Mouse (Mus musculus): Measurements from ENCODE around the gene Parvb. TPM values are rescaled to one million over a fixed set of nuclear protein-coding genes. Genes with fewer than 3 reads are reported as not detected.

The Parvb gene
- total RNA-seq, 1 experiment from 2014 or later = 6.7 TPM

- no peak for ATAC-seq (replicated peaks; ENCODE audit: insufficient number of reproducible peaks, low FRiP score, low TSS enrichment, poor library complexity, severe bottlenecking)
Measured at GRCm38 (mm10) chr15:84310271-84310670, 78.4 kb downstream of the Parvb start.

DNA sequence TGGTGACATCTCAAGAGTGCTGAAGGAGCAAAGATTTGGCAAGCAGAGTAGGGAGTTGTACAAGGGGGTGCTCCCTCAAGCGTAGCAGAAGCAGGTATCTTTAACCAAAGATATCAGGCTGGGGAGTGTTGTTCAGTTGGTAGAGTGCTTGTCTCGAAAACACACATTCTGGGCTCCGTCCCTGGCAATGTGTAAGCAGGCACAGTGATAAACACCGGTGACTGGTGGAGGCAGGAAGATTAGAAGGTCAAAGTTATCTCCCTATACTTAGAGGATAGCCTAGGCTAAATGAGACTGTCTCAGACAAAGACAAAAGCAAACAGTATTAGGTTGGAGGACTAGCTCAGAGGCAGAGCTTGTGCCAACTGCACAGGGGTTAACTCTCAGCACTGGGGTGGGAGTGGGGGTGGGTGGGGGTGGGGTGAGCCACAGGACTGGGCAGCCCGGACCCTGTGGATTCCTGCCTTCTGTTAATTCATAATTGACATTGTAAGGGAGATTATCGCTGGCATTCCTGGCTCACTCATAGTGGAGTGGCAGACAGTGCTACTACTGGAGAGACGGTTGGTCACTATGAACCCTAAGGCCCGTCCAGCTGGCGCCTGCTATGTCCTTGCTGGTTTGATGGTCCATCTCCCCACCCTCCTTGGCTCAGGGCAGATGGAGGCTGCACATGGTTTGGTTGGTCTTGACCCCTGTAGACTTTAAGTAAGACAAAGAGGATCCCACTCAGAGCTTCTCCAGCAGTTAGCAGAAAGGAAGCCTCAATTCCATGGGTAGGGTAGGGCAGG is 79.6 kb downstream of the Parvb start:
- ATAC-seq (replicated peaks; ENCODE audit: insufficient number of reproducible peaks, low FRiP score, low TSS enrichment, poor library complexity, severe bottlenecking) = no peak

- ATAC-seq (replicated peaks; ENCODE audit: insufficient number of reproducible peaks, low FRiP score, low TSS enrichment, poor library complexity, severe bottlenecking) = no peak
Measured at GRCm38 (mm10) chr15:84312878-84313565, 81.2 kb downstream of the Parvb start.

DNA sequence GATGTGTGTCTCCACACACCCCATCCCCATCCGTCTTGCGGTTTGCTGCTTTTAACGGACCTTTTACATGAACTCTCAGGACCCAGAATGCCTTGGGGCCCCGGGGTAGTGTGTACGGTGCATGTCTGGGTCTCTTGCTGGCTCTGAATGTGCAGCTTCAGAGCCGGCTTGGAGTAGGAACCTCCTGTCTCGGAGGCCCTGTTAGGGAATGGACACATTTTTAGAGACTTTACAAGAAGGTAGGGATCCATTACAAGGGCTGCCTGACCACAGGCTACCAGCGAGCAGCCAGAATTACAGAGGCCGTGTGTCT is 81.7 kb downstream of the Parvb start:
- no peak for ATAC-seq (replicated peaks; ENCODE audit: insufficient number of reproducible peaks, low FRiP score, low TSS enrichment, poor library complexity, severe bottlenecking)

DNA sequence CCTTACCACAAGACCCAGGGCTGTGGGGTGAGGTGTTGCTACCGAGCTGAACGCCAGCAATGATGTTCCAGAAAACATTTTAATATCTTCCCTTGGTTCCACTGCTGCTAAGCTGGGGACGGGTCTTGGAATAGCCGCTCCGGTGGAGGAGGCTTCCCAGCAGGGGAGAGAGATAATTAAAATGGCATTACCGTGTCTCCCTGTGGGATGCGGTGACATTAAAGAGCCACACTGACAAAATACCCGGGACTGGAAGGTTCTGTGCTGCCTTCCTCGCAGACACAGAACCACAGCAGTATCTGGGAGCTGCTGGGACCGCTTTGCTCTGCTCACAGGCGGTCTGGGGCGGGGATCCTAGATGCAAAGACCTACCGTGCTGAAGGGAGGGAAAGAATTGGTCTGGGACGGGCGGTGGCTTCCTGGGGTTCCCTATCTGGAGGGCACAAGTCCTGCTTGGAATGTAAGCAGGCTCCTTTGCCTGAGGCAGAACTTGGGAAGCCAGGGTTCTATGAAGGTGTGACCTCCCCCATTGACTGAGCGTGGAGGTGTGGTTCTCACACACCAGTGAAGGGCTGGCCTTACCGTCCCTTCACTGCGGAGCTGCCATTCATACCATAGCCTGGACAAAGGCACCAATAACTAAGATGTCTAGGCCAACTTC is 82.7 kb downstream of the Parvb start:
- no peak for ATAC-seq (replicated peaks; ENCODE audit: insufficient number of reproducible peaks, low FRiP score, low TSS enrichment, poor library complexity, severe bottlenecking)

- peak; percentile 70 for ATAC-seq (replicated peaks; ENCODE audit: insufficient number of reproducible peaks, low FRiP score, low TSS enrichment, poor library complexity, severe bottlenecking)
Measured at GRCm38 (mm10) chr15:84315276-84316046, 83.6 kb downstream of the Parvb start.

GRCm38 (mm10) chr15:84319393-84319792 is 87.5 kb downstream of the Parvb start:
- no peak for ATAC-seq (replicated peaks; ENCODE audit: insufficient number of reproducible peaks, low FRiP score, low TSS enrichment, poor library complexity, severe bottlenecking)

DNA sequence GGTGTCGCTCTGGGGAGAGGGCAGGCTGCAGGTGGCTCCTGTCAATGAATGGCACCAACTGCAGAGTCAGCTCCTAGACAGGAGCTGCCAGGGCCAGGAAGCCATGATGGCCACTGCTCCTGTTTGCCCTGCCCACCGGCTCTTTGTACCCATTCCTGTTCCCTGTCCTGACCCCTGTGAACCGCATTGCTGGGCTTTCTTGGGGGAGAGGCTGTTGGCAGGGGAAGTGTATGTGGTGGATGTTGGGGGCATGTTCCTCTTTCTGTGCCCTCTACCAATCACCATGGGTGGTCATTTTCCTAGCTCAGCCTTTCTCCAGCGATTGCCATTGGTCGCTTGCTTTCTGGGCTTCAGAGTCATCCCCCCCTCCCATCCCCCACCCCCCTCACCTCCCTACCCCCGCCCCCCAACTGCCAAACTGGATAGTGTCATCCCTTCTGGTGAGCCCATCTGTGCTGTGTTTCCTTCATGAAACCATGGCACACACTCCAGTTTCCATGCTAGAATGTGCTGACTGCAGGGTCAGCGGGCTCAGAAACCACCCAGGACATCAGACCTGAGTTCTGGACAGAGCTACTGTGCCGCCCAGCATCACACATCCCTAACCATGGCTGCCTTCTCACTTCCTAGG is 89.8 kb downstream of the Parvb start:
- no peak for ATAC-seq (replicated peaks; ENCODE audit: insufficient number of reproducible peaks, low FRiP score, low TSS enrichment, poor library complexity, severe bottlenecking)

DNA sequence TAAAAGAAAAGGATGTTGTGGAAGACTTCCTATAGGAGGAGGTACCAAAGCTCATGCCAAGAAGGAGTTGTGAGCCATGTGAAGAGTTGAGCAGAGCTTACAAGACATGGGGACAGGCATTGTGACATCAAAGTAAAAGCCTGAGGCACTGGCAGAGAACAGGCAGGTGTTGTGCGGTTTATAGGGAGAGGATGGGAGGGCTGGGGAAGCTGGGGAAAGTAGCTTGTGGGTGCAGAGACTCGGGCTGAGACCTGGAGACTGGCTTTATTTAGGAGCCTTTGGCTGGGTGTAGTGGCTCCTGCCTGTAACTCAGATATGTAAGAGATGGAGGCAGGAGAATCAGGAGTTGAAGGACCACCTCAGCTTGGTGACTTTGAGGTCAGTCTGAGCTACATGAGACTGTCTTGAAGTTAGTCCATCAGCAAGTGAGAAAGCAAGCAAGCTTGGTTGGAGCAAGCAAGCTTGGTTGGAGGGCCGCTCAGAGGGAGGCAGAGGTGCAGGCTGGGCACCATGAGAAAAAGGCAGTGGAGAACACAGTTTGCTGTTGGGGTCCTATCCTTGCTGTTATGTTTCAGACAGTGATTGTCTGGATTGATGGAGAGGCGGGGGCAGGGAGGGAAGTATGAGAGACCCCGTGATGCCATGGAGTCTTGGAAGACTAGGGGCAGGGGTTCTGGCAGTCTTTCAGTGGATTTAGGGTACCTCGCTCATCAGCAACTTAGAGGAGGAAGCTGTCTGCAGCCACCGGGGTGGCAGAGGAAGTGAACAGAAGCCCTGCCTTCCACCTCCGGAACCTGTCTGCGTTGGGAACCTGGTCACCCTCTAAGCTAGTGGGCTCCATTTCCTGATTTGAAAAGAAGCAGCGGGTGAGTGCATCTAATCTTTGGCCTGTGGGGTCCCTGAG is 92.4 kb downstream of the Parvb start, which contains the start of gene Parvg:
TSS of gene Parvg (plus strand) at position 61 of the 904 bp plus-strand sequence.
- ATAC-seq (replicated peaks; ENCODE audit: insufficient number of reproducible peaks, low FRiP score, low TSS enrichment, poor library complexity, severe bottlenecking) = no peak

GRCm38 (mm10) chr15:84324870-84325553 is 93.2 kb downstream of the Parvb start:
- ATAC-seq (replicated peaks; ENCODE audit: insufficient number of reproducible peaks, low FRiP score, low TSS enrichment, poor library complexity, severe bottlenecking) = no peak

DNA sequence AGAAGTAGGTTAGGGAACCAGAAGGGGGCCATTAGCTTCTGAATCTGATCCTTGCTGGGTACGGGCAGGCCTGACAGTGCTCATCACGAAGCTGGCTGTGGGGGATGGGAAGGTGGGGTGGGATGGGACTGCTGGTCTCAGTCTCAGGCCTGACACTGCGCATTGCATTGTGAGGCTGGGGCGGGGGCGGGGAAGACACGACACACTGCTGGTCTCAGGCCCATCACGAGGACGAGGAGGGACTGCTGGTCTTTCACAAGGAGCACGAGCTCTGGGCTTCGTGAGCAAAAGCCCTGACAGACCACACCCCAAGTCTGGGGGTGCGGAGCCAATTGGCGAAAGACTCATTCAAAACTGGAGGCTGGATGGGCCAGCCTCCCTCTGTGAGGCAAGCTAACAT is 93.9 kb downstream of the Parvb start:
- ATAC-seq (replicated peaks; ENCODE audit: insufficient number of reproducible peaks, low FRiP score, low TSS enrichment, poor library complexity, severe bottlenecking) = peak; percentile 24; the same call in 1 of the 2 replicates

GRCm38 (mm10) chr15:84328870-84329269 is 97.0 kb downstream of the Parvb start:
- ATAC-seq (replicated peaks; ENCODE audit: insufficient number of reproducible peaks, low FRiP score, low TSS enrichment, poor library complexity, severe bottlenecking) = no peak

- ATAC-seq (replicated peaks; ENCODE audit: insufficient number of reproducible peaks, low FRiP score, low TSS enrichment, poor library complexity, severe bottlenecking) = no peak
Measured at GRCm38 (mm10) chr15:84329940-84330339, 98.1 kb downstream of the Parvb start.

- no peak for ATAC-seq (replicated peaks; ENCODE audit: insufficient number of reproducible peaks, low FRiP score, low TSS enrichment, poor library complexity, severe bottlenecking)
Measured at GRCm38 (mm10) chr15:84331066-84331612, 99.3 kb downstream of the Parvb start.

- ATAC-seq (replicated peaks; ENCODE audit: insufficient number of reproducible peaks, low FRiP score, low TSS enrichment, poor library complexity, severe bottlenecking) = no peak
Measured at GRCm38 (mm10) chr15:84336281-84336817, 104.5 kb downstream of the Parvb start.

DNA sequence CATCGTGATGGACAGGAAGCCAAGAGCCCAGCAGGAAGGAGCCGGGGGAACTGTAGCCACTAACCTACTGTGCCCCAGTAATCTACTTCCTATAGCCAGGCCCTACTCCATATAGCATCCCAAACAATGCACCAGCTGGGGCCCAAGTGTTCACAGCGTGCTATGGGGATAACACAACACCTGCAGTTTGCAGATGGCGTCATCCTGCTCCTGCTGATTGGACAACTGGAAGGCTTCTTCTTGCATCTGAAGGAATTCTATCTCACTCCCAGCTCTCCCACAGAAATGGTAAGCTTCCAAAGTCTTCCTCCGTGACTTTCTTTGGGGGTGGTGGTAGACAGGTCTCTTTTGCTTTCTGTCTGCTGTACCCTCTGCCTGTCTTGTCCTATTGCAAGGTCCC is 105.8 kb downstream of the Parvb start:
- ATAC-seq (replicated peaks; ENCODE audit: insufficient number of reproducible peaks, low FRiP score, low TSS enrichment, poor library complexity, severe bottlenecking) = no peak

DNA sequence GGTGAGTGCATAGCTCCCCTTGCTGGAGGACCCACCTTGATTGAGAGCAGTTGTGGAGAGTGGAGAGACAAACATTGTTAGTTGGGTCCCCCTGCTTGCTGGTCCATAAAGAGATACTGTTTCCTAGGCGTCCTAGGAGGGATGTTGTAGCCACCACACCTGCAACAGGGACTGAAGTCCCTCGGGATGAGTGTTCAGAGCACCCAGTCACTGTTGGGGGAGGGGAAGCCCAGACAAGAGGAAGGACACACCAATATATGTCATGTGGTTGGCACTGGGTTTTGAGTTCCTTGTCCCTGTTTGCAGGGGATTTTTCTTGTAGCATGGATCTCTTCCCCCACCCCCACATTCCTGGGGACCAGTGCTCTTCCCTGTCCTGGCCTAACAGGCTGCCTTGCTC is 109.1 kb downstream of the Parvb start:
- ATAC-seq (replicated peaks; ENCODE audit: insufficient number of reproducible peaks, low FRiP score, low TSS enrichment, poor library complexity, severe bottlenecking) = no peak

All from monocyte, adult 5-6 weeks (primary cell).